Mouse (Mus musculus) heart, adult 2 months (tissue): Measurements from ENCODE around the gene Atf7ip.

Source experiments
- CTCF ChIP-seq: fragments of 200-600 bp; IDR thresholded peaks from 2 replicates; pipeline ENCODE4 v1.8.1; 2022; ENCODE audit warnings: antibody characterized with exemption, mild to moderate bottlenecking, moderate library complexity
- EP300 ChIP-seq: fragments of 200-500 bp; IDR thresholded peaks from 2 replicates; pipeline ENCODE4 v1.6.1; 2011; ENCODE audit warnings: low read depth, low read length, control low read depth; ENCODE audit not compliant: insufficient read depth
- POLR2A ChIP-seq: fragments of 200-500 bp; IDR thresholded peaks from 2 replicates; pipeline ENCODE4 v1.6.1; 2011; ENCODE audit warnings: mild to moderate bottlenecking, low read depth, low read length, control low read depth; ENCODE audit not compliant: insufficient read depth

- no peak for TF ChIP-seq POLR2A
- no peak for TF ChIP-seq CTCF
- no peak for TF ChIP-seq EP300
These were observed 19.6 kb downstream of the Atf7ip start for GRCm38 (mm10) chr6:136525567-136525966.
